Mouse (Mus musculus): ENCODE measurements around the gene Zcchc17.

Zcchc17 gene

DNA sequence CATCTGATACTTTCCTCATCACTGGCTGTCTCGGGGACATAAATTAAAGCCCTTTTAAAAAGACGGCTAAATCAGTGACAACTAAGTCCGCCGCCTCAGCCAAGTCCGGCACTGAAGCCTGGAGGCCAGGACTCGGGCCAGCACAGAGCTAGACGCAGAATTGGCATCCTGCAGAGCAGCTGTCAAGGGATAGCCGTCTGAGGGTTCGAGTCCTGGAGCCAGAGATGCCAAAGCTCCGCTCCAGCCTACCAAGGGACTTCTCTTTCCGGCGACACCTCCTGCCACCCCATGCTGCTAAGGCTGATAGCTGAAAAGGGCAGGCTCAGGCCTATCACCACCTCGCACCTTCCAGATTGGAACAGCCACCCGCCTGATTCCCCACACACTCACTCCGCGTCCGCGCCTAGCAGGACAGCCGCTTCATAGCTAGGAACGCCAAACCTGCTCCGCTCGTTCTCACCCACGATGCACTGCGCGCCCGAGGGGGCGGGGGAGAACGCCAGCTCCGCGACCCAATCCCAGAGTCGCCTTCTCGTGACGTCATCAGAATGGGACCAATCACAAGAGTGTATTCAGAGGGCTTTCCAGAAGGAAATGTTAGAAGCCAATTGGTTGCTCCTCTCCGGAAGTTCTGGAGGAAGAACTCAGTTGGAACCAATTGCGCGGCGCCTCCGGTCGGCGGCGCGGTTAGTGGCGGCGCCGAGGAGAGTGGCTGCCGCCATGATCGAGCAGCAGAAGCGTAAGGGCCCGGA lies at the start of gene Zcchc17, which contains the start of gene Snrnp40:
Zcchc17 (minus strand) TSS at position 458 of the 752 bp plus-strand sequence.
Snrnp40 (plus strand) TSS at position 647 of the 752 bp plus-strand sequence.
- DNase-seq (ENCODE audit: low read depth in 2 of 2, low spot score in 2 of 2): peak; percentile 98 to 99

DNA sequence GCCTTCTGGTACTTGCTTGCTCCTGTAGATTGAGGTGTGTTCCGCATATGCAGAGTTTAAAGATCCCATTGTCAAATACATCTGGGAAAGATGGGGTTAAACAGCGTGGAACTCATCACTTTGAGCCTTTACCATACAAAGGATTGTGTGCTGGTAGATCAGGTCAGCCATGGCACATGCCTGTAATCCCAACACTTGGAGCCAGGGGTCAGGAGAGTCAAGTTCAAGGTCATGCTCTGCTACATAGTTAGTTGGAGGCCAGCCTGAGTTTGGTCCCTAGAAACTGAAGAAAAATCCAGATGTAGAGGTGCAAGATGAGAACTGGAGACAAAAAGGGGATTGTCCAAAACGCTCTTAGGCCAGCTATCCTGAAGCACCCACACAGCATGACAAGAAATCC lies 31.5 kb upstream of the Zcchc17 start:
- DNase-seq (ENCODE audit: low read depth in 2 of 2, low spot score in 2 of 2): no peak

DNA sequence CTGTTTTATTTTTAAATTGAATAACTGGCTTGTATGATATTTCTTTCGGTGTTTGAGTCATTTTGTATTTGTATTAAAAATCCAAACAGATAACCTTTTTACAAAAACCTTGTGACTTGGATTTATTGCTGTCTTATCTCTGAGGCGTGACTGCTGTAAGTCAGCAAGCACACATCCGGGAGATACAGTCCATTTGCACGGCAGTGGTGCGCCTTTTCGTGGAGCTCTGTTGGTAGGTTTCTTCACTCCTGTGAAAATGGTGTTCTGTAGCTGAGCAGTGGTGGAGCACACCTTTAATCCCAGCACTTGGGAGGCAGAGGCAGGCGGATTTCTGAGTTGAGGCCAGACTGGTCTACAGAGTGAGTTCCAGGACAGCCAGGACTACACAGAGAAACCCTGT lies 30.2 kb upstream of the Zcchc17 start:
- no peak for DNase-seq (ENCODE audit: low read depth in 2 of 2, low spot score in 2 of 2)

DNA sequence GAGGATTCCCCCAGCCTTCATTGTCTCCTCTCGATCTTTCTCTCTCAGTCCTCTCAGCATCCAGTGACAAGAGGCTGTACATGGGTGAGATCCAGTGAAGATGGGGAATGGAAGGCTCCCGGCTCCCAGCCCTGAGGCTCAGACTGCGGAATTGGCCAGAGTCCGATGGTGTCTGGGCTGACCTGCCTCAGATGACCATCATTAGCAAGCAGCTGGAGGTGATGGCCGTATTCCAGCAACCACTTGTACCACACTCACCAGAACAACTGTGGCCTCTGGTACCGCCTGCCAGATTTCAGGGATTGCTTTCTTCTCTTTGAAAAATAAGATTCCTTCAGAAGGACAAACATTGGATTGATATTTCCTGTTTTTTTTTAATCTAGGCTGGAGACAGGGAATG lies 29.8 kb upstream of the Zcchc17 start:
- DNase-seq (ENCODE audit: low read depth in 2 of 2, low spot score in 2 of 2): no peak

DNA sequence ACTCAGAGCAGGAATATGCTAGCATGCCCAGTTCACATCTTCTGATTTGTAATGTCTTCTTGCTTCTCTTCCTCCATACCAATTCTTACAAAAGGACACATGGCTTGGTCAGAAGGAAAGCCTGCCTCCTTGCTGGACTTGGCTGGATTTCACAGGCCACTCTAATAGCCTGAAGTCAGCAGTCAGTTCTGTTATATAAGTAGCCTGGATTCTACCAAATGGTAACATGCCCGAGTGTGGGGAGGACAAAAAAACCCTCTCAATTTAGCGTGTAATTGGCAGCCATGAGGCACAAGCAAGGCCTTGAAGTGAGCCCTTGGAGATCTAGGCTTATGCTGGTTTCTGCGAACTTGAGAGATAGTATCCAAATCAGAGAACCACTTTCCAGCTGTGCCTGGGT lies 27.5 kb upstream of the Zcchc17 start:
- no peak for DNase-seq (ENCODE audit: low read depth in 2 of 2, low spot score in 2 of 2)

DNA sequence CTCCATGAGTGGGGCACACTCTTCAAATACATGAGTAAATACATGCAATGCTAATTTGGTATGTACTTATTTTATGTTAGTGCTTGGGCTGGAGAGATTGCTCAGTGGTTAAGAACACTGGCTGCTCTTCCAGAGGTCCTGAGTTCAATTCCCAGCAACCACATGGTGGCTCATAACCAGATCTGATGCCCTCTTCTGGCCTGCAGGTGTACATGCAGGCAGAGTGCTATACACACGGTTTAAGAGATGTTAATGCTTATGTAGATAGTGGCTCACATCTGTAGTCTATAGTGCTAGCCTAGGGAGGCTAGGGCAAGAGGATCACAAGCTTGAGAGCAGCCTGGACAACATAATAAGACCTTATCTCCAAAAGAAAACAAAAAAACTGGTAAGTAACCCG lies 20.7 kb upstream of the Zcchc17 start:
- DNase-seq (ENCODE audit: low read depth in 2 of 2, low spot score in 2 of 2): no peak

DNA sequence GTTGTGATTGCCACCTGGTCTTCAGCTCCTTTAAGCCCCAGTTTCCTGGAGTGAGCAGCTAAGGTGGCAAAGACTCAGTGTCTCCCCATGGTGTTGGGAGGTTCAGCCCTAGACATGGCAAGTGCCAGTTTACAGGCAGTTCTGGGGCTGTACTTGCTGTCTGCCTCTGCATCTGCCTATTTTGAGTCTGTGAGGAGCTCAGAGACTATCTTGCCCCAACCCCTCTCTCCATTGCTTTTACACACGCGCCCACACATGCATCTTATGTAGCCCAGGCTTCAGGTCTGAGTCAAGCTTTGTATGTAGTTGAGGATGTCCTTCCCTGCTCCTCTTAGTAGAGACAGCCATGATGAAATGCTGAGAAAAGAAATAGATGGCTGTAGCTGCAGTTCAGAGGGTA lies 19.4 kb upstream of the Zcchc17 start:
- no peak for DNase-seq (ENCODE audit: low read depth in 2 of 2, low spot score in 2 of 2)

DNA sequence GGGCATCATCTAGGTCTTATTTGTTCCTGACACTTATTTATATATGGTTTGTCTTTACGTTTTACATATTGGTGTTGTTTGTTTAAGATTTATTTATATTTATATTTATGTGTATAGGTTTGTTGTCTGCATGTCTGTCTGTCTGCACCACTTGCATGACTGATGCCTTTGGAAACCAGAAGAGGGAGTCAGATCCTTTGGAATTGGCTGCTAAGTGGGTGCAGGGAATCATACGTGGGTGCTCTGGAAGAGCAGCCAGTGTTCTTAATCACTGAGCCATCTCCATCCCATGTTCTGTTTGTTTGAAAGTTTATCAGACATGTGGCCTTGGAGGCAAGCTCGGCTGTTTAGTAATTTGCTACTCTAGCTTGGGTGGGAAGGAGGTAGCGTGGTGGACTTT lies 17.8 kb upstream of the Zcchc17 start:
- no peak for DNase-seq (ENCODE audit: low read depth in 2 of 2, low spot score in 2 of 2)

DNA sequence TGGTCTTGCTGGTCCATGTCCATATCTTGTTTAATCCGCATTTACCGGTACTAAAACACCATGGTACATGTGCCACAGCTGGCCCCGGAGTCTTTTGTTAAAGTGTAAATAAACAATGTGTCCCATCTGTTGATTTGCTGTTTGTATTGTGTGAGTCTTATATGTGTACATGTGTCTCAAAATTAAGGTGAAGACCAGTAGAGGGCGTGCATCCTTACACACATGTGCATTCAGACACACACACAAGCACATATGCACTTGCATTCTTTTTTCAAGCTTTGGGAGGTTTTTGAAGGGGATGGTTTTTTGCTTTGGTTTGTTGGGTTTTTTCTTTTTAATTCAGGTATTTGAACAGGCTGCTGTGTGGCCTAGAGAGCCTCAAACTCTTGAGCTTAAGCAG lies 16.9 kb upstream of the Zcchc17 start:
- no peak for DNase-seq (ENCODE audit: low read depth in 2 of 2, low spot score in 2 of 2)

DNA sequence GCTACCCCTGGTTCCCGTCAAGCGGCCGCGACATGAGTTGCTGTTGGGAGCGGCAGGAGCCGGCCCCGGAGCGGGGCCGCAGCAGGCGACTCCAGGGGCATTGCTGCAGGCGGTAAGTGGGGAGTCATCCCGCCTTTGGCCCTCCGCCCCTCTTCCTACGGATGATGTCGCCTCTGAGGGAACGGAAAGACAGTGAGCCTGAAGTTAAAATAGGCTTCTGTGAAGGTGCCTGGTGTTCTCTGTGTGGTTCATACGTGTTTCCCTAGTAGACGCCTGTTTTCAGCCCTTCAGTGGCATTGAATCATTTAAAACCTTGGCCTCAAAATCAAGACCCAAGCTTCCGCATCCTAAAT lies 471 bp upstream of the Zcchc17 start:
- DNase-seq (ENCODE audit: low read depth in 2 of 2, low spot score in 2 of 2): no peak

DNA sequence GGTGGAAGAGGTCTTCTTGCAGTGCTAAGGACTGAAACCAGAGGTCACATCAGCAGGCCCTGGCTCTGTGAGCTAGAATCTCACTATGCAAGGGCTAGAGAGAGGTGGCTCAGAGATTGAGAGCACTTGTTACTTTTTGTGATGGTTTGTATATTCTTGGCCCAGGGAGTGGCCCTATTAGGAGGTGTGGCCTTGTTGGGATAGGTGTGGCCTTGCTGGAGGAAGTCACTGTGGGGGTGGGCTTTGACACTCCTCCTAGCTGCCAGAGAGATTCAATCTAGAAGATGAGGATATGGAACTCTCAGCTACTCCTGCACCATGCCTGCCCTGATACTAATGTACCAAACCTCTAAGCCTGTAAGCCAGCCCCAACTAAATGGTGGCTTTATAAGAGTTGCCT lies 1.8 kb downstream of the Zcchc17 start:
- no peak for DNase-seq (ENCODE audit: low read depth in 2 of 2, low spot score in 2 of 2)

DNA sequence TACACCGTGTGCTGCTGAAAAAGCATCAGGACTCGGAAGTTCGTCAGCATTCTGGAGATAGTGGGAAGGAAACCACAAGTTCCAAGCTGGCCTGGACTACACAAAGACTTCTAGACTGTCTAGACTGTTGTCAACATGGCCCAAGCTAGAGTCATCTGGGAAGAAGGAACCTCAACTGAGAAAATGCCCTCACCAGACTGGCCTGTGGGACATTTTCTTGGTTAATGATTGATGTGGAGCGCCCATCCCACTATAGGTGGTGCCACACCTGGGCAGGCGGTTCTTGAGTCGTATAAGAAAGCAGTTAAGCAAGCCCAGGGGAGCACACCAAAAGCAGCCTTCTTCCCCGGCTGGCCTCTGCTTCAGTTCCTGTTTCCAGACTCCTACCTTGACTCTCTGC lies 7.2 kb downstream of the Zcchc17 start:
- no peak for DNase-seq (ENCODE audit: low read depth in 2 of 2, low spot score in 2 of 2)

DNA sequence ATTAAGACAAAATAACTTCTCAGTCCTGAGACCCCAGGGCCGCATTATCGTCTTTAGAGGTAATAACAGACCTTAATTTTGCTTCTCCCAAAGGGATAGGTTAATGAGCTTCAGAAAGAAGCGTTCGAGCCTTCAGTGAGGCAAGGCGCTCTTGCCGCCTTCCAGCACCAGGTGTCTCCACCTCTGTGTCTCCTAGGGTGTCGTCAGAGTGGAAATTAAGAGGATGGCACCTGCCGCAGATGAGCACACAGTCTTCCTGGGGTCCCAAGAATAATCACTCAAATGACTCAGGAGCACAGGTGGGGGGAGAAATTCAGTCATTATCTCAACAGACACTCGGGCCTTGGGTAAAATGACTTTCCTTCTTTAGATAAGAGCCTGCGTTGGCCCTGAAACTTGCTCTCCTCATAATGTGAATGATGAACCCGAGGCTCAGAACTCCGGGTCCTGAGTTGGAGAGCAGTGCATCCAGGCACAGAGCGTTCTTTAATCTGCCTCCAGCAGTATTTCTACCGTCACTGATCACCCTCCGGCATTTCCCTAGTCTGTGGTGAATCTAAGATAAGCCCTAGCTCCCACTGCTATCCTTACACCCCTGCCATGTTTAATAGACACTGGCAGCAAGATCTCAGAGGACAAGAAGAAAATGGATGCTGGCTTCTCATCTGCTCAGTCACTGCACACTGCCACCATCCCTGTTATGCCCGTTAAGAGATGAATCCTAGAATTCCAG lies 8.9 kb downstream of the Zcchc17 start:
- DNase-seq (ENCODE audit: low read depth in 2 of 2, low spot score in 2 of 2): no peak

DNA sequence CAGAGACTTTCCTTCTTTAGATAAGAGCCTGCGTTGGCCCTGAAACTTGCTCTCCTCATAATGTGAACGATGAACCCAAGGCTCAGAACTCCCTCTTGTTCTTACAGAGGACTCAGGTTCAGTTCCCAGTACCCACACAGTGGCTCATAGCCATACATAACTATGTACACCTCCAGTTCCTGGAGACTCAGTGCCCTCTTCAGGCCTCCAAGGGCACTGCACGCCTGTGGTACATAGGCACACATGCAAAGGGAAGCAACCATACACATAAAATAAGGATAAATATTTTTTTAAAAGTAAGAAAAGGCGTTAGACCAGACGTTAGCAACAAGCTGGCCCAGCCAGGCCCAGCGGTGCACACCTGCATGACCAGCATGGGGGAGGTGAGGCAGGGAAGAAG lies 10.1 kb downstream of the Zcchc17 start:
- no peak for DNase-seq (ENCODE audit: low read depth in 2 of 2, low spot score in 2 of 2)

DNA sequence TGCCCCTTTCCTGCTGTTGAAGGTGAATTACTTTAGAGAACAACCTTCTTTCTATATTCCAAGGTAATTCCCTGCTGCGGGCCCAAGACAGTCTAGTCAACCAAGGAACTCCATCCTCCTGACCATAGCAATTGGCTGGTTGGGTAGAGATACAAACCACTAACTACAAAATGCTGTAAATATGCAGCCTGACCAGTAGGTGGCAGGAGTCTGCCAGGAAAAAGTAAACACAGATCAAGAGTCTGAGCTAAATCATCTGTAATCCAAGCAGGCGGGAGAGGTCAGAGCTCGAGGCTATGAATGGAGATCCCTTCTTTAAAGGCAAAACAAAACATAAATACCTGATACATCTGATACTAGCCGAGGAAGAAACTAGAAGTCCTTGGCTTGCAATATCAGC lies 18.1 kb downstream of the Zcchc17 start:
- DNase-seq (ENCODE audit: low read depth in 2 of 2, low spot score in 2 of 2): peak; percentile 20 to 49

DNA sequence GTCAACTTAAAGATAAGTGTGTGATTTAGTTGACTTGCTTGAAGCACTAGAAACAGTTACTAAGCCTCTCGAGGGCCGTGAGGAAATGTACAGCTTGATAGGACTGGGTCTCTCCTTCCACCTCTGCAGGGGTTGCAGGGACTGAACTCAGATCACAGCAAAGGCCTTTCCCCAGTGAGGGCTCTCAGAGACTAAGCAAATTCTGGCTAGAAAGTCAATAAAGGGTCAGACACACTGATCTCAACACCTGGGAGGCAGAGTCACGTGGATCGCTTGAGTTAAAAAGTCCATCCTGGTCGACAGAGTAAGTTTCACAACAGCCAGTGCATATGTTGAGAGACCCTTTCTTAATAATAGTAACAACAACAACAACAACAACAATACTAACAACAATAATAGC lies 23.9 kb downstream of the Zcchc17 start:
- DNase-seq (ENCODE audit: low read depth in 2 of 2, low spot score in 2 of 2): no peak

DNA sequence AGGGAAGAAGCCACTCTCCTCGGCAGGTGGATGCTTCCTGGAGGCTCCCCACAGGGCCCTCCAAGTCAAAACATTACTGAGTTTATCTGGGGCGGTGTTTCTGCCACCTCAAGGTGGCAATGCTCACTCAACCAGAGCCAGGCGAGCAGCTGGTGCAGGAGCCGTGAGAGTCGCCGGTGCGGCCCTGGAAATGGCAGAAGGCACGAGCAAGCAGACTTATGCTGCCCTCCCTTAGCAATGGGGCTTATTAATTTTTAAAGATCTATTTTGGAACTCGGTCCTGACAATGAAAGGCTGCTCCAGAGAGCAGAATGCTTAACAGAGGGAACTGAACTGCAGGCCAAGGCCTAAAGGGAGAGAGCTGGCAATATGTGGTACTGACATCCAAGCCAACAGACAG lies 32.4 kb downstream of the Zcchc17 start:
- DNase-seq (ENCODE audit: low read depth in 2 of 2, low spot score in 2 of 2): no peak

DNA sequence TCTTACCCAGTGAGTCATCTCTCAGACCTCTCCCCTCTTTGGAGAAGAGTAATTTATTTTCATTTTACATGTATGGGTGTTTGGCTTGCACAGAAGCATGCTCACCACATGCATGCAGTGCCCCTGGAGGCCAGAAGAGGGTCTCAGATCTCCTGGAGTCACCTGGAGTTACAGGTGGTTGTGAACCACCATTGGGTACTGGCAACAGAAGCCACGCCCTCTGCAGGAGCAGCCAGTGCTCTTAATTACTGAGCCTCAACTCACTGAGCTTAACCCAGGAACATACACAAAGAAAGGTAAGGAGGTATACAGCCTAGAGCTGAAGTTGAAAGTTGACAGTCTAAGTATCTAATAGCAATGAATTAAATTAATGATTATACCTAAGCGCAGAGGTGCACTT lies 34.3 kb downstream of the Zcchc17 start:
- DNase-seq (ENCODE audit: low read depth in 2 of 2, low spot score in 2 of 2): no peak

DNA sequence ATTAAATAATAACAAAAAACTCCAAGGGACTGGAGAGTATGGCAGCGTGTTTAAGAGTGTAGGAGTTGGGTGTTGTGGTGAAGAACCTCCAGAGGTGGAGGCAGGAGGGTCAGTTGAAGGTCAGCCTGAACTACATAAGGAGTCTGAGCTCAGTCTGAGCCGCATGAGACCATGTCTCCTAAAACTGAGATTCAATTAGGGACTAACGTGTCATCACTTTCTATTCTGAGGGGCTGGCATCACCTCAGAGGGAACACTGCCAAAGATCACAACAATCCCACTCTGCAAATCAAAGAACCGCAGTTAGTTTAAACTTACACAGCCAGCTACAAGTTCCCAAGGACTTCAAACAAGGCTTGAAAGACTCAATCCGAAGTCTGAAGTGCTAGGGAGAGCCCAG lies 36.1 kb downstream of the Zcchc17 start:
- no peak for DNase-seq (ENCODE audit: low read depth in 2 of 2, low spot score in 2 of 2)

DNA sequence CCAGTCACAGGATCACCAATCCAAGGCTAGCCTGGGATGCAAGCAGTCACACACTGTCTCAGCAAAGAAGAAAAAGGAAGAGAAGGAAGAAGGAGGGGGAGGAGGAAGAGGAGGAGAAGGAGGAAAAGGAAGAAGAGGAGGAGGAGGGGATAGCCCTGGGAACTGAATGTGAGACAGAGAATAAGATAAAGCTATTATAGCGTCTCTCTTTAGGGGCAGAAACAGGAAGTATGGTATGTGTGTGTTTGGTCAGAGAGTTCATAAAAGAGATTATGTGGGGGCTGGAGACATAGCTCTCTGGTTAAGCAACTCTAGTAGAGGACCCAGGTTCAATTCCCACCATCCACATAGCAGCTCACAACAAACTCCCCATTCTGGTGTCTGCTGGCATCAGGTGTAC lies 36.6 kb downstream of the Zcchc17 start:
- DNase-seq (ENCODE audit: low read depth in 2 of 2, low spot score in 2 of 2): no peak

DNA sequence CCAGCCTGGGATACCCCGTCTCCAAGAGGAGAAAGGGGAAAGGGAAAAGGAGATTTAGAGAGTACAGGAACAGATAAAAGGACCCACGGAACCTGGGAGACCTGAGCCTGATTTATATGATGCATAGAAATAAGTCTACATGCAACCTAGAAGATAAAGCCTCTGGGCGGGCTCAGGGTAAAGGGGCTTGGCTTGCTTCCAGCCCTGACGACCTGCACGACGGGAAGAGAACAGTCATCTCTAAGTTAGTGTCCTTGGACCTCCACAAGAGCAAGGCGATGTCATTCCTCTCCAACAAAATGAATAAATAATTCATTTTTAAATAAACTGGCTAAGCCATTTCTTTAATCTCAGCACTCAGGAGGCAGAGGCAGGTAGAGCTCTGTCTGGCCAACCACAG lies 37.2 kb downstream of the Zcchc17 start:
- DNase-seq (ENCODE audit: low read depth in 2 of 2, low spot score in 2 of 2): no peak

DNA sequence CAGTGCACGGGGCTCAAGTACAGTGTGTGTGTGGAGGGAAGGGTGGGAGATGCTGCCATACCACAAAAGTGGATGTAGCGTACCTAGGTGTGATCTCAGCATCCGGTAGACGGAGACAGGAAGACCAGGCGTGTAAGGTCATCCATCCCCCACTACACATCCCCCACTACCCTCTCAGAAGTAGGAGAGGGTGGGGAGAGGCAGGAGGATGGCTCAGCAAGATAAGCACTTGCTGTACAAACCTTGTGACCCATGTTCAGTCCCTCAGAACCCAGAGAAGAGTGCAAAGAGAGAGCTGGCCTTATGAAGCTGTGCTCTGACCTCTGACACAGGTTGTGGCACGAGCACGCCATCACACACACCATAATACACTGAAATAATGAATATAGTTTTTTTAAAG lies 38.1 kb downstream of the Zcchc17 start:
- DNase-seq (ENCODE audit: low read depth in 2 of 2, low spot score in 2 of 2): no peak

DNA sequence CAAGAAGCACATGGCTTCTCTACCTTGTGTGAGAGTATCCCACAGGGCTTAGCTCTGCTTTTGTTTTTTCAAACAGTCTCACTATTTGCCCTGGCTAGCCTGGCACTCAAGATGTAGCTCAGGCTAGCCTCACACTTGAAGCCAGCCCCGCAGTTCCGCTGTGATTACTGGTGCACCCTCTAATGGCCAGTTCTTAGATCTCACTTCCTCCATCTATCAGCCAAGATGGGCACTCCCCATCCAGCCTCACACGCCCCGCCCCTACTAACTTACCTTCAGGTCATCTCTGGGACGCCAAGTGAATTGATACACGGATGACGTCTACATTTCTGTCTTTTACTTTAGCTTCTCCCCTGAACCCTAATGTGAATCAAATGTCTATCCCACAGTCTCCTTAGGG lies 40.2 kb downstream of the Zcchc17 start:
- DNase-seq (ENCODE audit: low read depth in 2 of 2, low spot score in 2 of 2): no peak
